Mouse (Mus musculus) small intestine, adult 2 months (tissue): Measurements from ENCODE around the gene Stard10. TPM values are rescaled to one million over a fixed set of nuclear protein-coding genes. Genes with fewer than 3 reads are reported as not detected.

Experiments
- H3K27ac ChIP-seq: fragments of 200-500 bp; 2 replicates; pipeline ENCODE4 v1.5.1; 2012; ENCODE audit warnings: low read depth, low read length, control low read depth, inconsistent platforms; ENCODE audit not compliant: insufficient read depth
- H3K27me3 ChIP-seq: fragments of 200-500 bp; 2 replicates; pipeline ENCODE4 v1.6.1; 2012; ENCODE audit warnings: mild to moderate bottlenecking, moderate library complexity, low read length, inconsistent platforms; ENCODE audit not compliant: control insufficient read depth, insufficient read depth
- H3K36me3 ChIP-seq: fragments of 200-500 bp; 2 replicates; pipeline ENCODE4 v1.6.1; 2012; ENCODE audit warnings: mild to moderate bottlenecking, low read length, control low read depth, inconsistent platforms; ENCODE audit not compliant: control insufficient read depth, insufficient read depth
- H3K4me1 ChIP-seq: fragments of 200-500 bp; 2 replicates; pipeline ENCODE4 v1.6.1; 2012; ENCODE audit warnings: low read length, inconsistent platforms, mixed read lengths; ENCODE audit not compliant: control insufficient read depth, insufficient read depth, insufficient read length
- H3K4me3 ChIP-seq: fragments of 200-500 bp; 2 replicates; pipeline ENCODE4 v1.5.1; 2012; ENCODE audit warnings: low read depth, mild to moderate bottlenecking, control low read depth, inconsistent platforms, low read length, moderate library complexity
- CTCF ChIP-seq: fragments of 200-500 bp; IDR thresholded peaks from 2 replicates; pipeline ENCODE4 v1.5.1; 2012; ENCODE audit warnings: low read depth, mild to moderate bottlenecking, control low read depth, inconsistent platforms, low read length, moderate library complexity, mixed read lengths; ENCODE audit not compliant: insufficient replicate concordance, insufficient read length; ENCODE audit errors: extremely low read depth
- POLR2A ChIP-seq: fragments of 200-500 bp; IDR thresholded peaks from 2 replicates; pipeline ENCODE4 v1.6.1; 2012; ENCODE audit warnings: low read depth, mild to moderate bottlenecking, control low read depth, inconsistent platforms, low read length, moderate library complexity
- WGBS: fragments of 180-500 bp; shearing (Covaris S2); methylation state at CpG from one replicate; pipeline ENCODE4 v1.1.7; 2018; 5-methylcytosine and 5-hydroxymethylcytosine counted together
- polyA plus RNA-seq: library from polyadenylated mRNA; depleted of rRNA; stranded (reverse); fragments of >200 nt; gene quantifications from 2 replicates; pipeline ENCODE4 v1.2.3, GENCODE M21; 2012

The Stard10 gene
- polyA plus RNA-seq, 1 experiment = 264 TPM

DNA sequence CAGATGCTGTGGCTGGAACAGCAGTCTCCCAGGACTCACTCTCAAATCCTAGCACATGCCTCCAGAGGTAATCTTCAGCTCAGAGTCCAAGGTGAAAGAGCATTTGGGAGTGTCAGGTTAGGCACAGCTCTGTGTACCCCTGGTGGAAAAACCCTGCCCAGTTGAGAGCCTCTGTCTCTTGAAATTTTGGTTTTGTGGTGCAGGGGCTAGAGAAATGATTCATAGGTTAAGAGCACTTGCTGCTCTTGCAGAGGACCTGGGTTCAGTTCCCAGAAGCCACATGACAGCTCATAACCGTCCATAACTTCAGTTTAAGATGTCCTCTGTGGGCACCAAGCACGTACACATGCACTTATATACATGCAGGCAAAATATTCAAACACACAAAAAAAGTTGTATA lies 29.1 kb upstream of the Stard10 start:
- WGBS = 84% methylated on average over 2 of the region's 2 CpGs
- H3K36me3 ChIP-seq = peaks cover 17% of the 10 kb centered on the region
- TF ChIP-seq CTCF (no peak), POLR2A (no peak)
- H3K27ac ChIP-seq = no peak overlapping the region
- no peaks in the 10 kb centered on the region for H3K4me1 ChIP-seq
- H3K4me3 ChIP-seq = no peak overlapping the region
- H3K27me3 ChIP-seq = no peaks in the 10 kb centered on the region

DNA sequence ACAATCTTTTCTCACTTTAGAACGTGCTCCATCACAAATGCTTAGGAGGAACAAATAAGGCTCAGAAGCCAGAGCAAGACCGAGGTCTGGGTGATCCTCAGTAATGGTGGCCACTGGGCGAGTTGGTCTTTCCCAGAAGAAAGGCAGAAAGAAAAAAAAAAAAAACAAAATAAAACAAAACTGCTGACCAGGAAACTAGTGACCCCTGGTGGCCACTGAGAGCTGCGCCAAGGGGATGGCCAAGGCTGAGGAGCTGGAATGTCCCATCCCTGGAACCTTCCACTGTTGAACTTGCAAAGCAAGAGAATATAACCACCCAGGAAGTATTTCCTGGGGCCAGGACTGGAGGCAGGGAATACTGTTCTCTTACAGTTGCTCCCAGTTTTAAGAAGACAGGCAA lies 28.4 kb upstream of the Stard10 start:
- 39% methylated on average over 4 of the region's 4 CpGs for WGBS
- Histone ChIP-seq H3K27me3 (no peaks in the 10 kb centered on the region), H3K4me3 (no peak overlapping the region), H3K4me1 (no peaks in the 10 kb centered on the region), H3K27ac (no peak overlapping the region), H3K36me3 (peaks cover 13% of the 10 kb centered on the region)
- TF ChIP-seq CTCF (peak; percentile 89), POLR2A (no peak)

DNA sequence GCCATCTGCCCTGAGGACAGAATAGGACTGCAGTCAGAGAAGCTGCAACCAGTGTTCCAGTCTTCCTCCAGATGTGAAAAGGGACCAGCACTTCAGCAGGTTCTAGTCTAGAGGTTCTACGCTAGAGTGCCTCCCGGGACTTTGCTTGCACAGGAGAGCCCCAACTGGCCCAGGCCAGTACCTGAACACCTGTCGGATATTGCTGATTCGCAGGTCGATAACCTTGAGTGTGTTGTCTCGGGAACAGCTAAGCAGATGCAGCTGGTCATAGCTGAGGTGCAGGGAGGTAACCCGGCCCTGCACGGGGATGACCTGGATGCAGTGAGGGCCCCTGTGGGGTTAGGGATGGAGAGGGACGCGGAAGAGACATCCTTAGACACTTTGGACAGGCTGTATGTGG lies 26.5 kb upstream of the Stard10 start:
- Histone ChIP-seq H3K4me1 (no peaks in the 10 kb centered on the region), H3K36me3 (peaks cover 10% of the 10 kb centered on the region; the same call in 1 of the 2 replicates), H3K4me3 (no peak overlapping the region), H3K27me3 (no peaks in the 10 kb centered on the region), H3K27ac (no peak overlapping the region)
- 77% methylated on average over 10 of the region's 10 CpGs for WGBS
- TF ChIP-seq CTCF (no peak), POLR2A (no peak)

DNA sequence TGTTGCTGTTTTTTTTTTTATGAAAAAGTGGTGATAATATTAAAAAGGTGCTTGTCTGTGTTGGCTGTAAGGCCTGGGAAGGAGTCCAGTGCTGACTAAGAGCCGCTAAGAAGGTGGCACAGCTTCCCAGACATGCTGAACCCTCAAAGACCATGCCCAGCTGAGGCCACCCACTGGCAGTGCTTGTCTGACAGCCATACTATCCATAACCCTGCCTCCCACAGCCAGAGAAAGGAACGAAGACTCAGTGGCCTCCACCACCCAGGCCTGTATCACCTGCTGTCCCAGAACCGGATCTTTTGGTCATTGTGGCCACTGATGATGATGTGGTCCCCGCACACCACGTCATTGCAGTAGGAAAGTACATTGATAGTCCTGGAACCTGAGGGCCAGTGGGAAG lies 25.7 kb upstream of the Stard10 start:
- H3K4me3 ChIP-seq = no peak overlapping the region
- WGBS = 87% methylated on average over 5 of the region's 5 CpGs
- H3K27me3 ChIP-seq = no peaks in the 10 kb centered on the region
- H3K27ac ChIP-seq = no peak overlapping the region
- H3K36me3 ChIP-seq = peaks cover 8% of the 10 kb centered on the region
- no peak for TF ChIP-seq POLR2A
- TF ChIP-seq CTCF = no peak
- peaks cover 1% of the 10 kb centered on the region; the same call in 1 of the 2 replicates for H3K4me1 ChIP-seq

DNA sequence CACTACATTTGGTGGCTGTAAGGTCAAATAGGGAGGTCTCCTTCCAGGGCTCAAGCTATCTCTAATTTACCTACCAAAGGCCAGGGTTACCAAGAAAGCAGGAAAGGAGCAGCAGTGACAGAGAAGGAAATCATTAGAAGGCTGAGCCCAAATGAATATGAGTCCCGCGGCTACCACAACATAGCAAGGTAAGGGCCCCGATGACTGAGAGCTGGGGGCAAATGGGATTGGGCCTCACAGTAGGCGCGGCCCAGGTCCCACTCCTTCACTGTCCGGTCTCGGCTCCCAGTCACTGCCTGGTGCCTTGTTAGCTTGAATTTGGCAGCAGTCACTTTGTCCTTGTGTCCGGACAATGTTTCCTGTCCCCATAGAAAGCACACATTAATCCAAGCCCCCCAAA lies 25.2 kb upstream of the Stard10 start:
- no peaks in the 10 kb centered on the region for H3K27me3 ChIP-seq
- H3K4me3 ChIP-seq = no peak overlapping the region
- peaks cover 5% of the 10 kb centered on the region; the same call in 1 of the 2 replicates for H3K4me1 ChIP-seq
- peaks cover 8% of the 10 kb centered on the region for H3K36me3 ChIP-seq
- TF ChIP-seq CTCF = no peak
- TF ChIP-seq POLR2A = no peak
- 89% methylated on average over 8 of the region's 8 CpGs for WGBS
- H3K27ac ChIP-seq = no peak overlapping the region

DNA sequence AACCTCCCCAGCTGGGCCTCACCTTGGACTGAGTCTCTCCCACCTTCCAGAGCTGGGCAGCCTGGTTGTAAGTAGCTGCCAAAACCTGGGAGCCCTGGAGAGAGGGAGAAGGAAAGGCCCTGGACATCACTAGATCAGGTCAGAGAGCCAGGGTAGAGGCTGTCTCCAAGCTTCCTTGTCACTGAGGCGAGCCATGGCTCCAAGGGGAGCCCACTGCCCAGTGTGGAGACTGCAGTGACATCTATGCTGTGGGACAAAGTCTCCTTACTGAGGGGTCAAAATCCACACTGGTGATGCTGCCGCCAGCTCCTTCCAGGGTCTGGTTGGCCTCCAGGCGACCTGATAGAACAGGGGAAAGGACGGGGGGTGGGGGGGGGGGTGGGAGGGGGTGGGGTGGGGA lies 24.8 kb upstream of the Stard10 start:
- H3K4me3 ChIP-seq = no peak overlapping the region
- no peak overlapping the region for H3K27ac ChIP-seq
- TF ChIP-seq CTCF (no peak), POLR2A (no peak)
- WGBS = 70% methylated on average over 4 of the region's 4 CpGs
- H3K36me3 ChIP-seq = peaks cover 6% of the 10 kb centered on the region
- H3K4me1 ChIP-seq = peaks cover 7% of the 10 kb centered on the region; the same call in 1 of the 2 replicates
- H3K27me3 ChIP-seq = no peaks in the 10 kb centered on the region

DNA sequence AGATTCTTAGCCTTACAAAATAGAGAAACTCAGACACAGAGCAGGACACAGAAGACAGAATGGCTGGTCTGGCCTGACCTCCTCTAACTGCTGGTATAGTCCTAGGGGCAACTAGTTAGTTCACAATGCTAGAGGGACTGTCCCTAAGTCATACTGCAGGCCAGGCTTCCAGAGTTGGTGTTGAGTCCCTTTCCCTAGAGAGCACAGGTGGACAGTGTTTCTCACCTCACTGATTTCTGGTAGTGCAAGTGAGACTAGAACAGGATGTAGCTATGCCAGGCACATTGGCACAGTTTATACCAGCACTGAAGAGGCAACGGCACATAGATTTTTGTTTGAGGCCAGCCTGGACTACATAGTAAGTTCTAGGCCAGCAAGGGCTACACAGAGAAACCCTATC lies 24.2 kb upstream of the Stard10 start:
- Histone ChIP-seq H3K36me3 (peaks cover 4% of the 10 kb centered on the region), H3K27ac (no peak overlapping the region), H3K27me3 (no peaks in the 10 kb centered on the region), H3K4me3 (no peak overlapping the region), H3K4me1 (peaks cover 11% of the 10 kb centered on the region; the same call in 1 of the 2 replicates)
- WGBS = 90% methylated on average over 1 of the region's 1 CpGs
- no peak for TF ChIP-seq POLR2A
- TF ChIP-seq CTCF = no peak

DNA sequence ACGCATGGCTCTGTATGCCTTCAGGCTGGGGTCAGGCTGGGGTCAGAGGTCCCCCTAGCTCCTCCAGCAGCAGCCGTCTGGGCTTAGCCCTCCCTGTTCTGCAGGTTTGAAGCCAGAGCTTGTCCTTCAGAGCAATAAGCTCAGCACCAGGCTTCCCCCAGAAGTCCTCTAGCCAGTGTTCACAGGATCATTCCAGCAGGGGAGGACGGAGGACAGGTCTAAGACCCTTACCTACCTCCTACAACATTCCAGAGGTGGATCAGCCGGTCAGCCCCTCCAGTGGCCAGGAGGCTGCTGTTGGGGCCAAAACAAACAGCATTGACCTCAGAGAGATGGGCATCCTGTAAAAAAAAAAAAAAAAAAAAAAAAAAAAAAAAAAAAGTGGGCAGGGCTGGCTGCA lies 23.7 kb upstream of the Stard10 start:
- Histone ChIP-seq H3K27ac (no peak overlapping the region), H3K36me3 (peaks cover 3% of the 10 kb centered on the region), H3K27me3 (no peaks in the 10 kb centered on the region), H3K4me1 (peaks cover 14% of the 10 kb centered on the region), H3K4me3 (no peak overlapping the region)
- 81% methylated on average over 4 of the region's 4 CpGs for WGBS
- TF ChIP-seq CTCF = no peak
- no peak for TF ChIP-seq POLR2A
